Mouse (Mus musculus) liver, embryonic 14.5 days (tissue): ENCODE measurements around the gene Tspan15.

ENCODE experiments used
- CTCF ChIP-seq: IDR thresholded peaks from 2 replicates; pipeline ENCODE4 v1.5.1; 2016; ENCODE audit warnings: antibody characterized with exemption, low read depth, control low read depth
- EP300 ChIP-seq: IDR thresholded peaks from 2 replicates; pipeline ENCODE4 v1.6.1; 2016; ENCODE audit warnings: antibody characterized with exemption, low read depth

DNA sequence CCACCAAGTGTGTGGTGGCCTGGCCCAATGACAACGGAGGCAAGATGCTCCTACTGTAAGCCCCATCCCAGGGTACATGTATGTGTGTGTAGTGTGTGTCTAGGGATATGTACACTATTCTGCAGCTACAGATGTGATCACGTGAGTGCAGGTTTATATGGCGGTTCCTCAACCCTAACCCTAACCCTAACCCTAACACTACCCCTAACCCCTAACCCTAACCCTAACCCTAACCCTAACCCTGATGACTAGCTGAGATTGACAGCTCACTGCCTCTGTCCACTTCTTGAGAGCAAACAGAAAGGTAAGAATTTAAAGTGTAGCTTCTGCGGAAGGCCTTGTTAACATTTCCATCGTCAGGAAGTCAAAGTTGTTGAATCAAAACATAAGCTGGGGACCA, 27.2 kb upstream of the Tspan15 start:
- TF ChIP-seq CTCF, result no peak
- TF ChIP-seq EP300, result no peak
